Comparison of ENCODE assay signal across 21 mouse cellular contexts in the genomic region with DNA sequence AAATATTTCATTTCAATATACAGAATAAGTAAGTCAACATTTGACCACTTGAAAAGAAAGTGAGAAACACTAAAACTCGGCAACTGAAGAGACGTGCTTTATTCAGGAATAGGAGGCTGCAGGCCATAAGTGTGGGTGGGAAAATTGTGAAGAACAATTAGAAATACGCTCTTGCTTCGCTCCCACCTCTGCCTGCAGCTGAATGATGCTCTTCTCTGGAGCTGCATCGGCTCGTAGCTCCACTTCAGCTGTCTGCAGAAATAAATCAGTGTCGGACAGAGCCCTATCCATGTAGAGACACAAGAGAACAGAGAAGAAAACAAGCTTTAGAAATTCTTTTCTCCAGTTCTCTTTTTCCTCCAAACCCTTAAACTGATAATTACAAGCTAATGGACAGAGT.
A peak's percentile ranks its signal among the peaks of the same experiment; 100 is the strongest.
DNase-seq lines count a peak whose midpoint lies in the region; ATAC-seq lines count a peak whose summit lies in the region.
"Had no signal": no experiment of that assay in that cellular context is flagged by ENCODE, and none has a peak within 500 bp of the region (broad histone marks: within the 10 kb centered on the region; RNA-seq: fewer than 3 reads in every experiment).

No protein-coding gene starts in this region.

- intact Hi-C loops in left cerebral cortex, postnatal 25 days (cut with DNase I) = no loop called here
- intact Hi-C loops in left cerebral cortex, postnatal 36 days (cut with DNase I) = no loop called here

- peak; percentile 77 for ATAC-seq in frontal cortex, adult (ENCODE audit: low TSS enrichment)
- ATAC-seq: activated CD4-positive, CD25-positive, alpha-beta regulatory T cell, adult 4 months; CD4-positive, CD25-positive, alpha-beta regulatory T cell, adult 4 months; forebrain, embryonic 14.5 days; forebrain, embryonic 16.5 days; Patski had no signal

- no peak for DNase-seq in frontal cortex, postnatal 14 days (ENCODE audit: low spot score in 2 of 2)
- peak; percentile 15 to 19 for DNase-seq in left cerebral cortex, postnatal 25 days (ENCODE audit: low spot score in 2 of 2)
- DNase-seq in left cerebral cortex, postnatal 36 days (ENCODE audit: low spot score in 2 of 2) = no peak
- DNase-seq in brain, adult 2 months (ENCODE audit: low read depth, low spot score) = peak; percentile 52
- DNase-seq: adrenal gland, adult 8-10 months; adrenal gland, postnatal 14 days; adrenal gland, postnatal 36 days; B cell, adult 2 months; cerebellum, adult 11 months; cerebellum, adult 18-20 months; cerebellum, adult 8-10 months; cerebellum, adult 9-11 months; cerebellum, postnatal 14 days; cerebellum, postnatal 36 days; embryo, embryonic 11 days had no signal

Comparison
In these comparisons a context has a peak if more than half of its experiments do, and no peak if none do; other contexts are left out.
1. DNase-seq: peak in left cerebral cortex, postnatal 25 days (2 of 2) and brain, adult 2 months (single experiment); none in frontal cortex, postnatal 14 days (0 of 2) and left cerebral cortex, postnatal 36 days (0 of 2).